Mouse (Mus musculus) liver, embryonic 13.5 days (tissue): ENCODE data around the gene Marc2. TPM values are rescaled to one million over a fixed set of nuclear protein-coding genes. Genes with fewer than 3 reads are reported as not detected.
A peak's percentile ranks its signal among the peaks of the same experiment; 100 is the strongest.

Source experiments
- ATAC-seq: fragments of 200-750 bp; cut with Nextera tagmentation; 2 replicates; pipeline ENCODE4 v1.8.0; 2017; ENCODE audit warnings: low read depth, mild to moderate bottlenecking, moderate number of reproducible peaks, moderate library complexity
- DNase-seq: peaks from one replicate; pipeline ENCODE4 v3.0.0; 2022
- H3K27ac ChIP-seq: fragments of 300-500 bp; sonication (generic); 2 replicates; pipeline ENCODE4 v1.5.1; 2015; ENCODE audit warnings: moderate library complexity, mild to moderate bottlenecking, inconsistent platforms
- H3K27me3 ChIP-seq: fragments of 300-500 bp; sonication (generic); 2 replicates; pipeline ENCODE4 v1.6.1; 2015; ENCODE audit warnings: mild to moderate bottlenecking, inconsistent platforms
- H3K36me3 ChIP-seq: fragments of 300-500 bp; sonication (generic); 2 replicates; pipeline ENCODE4 v1.6.1; 2015; ENCODE audit warnings: mild to moderate bottlenecking, inconsistent platforms
- H3K4me1 ChIP-seq: fragments of 300-500 bp; sonication (generic); replicated peaks from 2 replicates; pipeline ENCODE4 v1.6.1; 2015; ENCODE audit warnings: inconsistent platforms
- H3K4me2 ChIP-seq: fragments of 300-500 bp; sonication (generic); 2 replicates; pipeline ENCODE4 v1.6.1; 2015; ENCODE audit warnings: inconsistent platforms, mild to moderate bottlenecking, moderate library complexity
- H3K4me3 ChIP-seq: fragments of 300-500 bp; sonication (generic); replicated peaks from 2 replicates; pipeline ENCODE4 v1.5.1; 2015; ENCODE audit warnings: mild to moderate bottlenecking, inconsistent platforms
- H3K9ac ChIP-seq: fragments of 300-500 bp; sonication (generic); 2 replicates; pipeline ENCODE4 v1.6.1; 2015; ENCODE audit warnings: mild to moderate bottlenecking, inconsistent platforms
- H3K9me3 ChIP-seq: fragments of 300-500 bp; sonication (generic); replicated peaks from 2 replicates; pipeline ENCODE4 v1.6.1; 2016; ENCODE audit warnings: inconsistent platforms
- WGBS: fragments of 180-500 bp; shearing (Covaris S2); methylation state at CpG from one replicate; pipeline ENCODE4 v1.1.7; 2015; ENCODE audit not compliant: insufficient replicate concordance; 5-methylcytosine and 5-hydroxymethylcytosine counted together
- polyA plus RNA-seq: library from polyadenylated mRNA; unstranded; fragments of >200 nt; fragmentation: Nextera tagmentation; extraction: Ambion mirVana; gene quantifications from 2 replicates; pipeline ENCODE4 v1.2.1, GENCODE M21; 2015

Marc2 gene
- polyA plus RNA-seq, 1 experiment from 2014 or later = 189 TPM

DNA sequence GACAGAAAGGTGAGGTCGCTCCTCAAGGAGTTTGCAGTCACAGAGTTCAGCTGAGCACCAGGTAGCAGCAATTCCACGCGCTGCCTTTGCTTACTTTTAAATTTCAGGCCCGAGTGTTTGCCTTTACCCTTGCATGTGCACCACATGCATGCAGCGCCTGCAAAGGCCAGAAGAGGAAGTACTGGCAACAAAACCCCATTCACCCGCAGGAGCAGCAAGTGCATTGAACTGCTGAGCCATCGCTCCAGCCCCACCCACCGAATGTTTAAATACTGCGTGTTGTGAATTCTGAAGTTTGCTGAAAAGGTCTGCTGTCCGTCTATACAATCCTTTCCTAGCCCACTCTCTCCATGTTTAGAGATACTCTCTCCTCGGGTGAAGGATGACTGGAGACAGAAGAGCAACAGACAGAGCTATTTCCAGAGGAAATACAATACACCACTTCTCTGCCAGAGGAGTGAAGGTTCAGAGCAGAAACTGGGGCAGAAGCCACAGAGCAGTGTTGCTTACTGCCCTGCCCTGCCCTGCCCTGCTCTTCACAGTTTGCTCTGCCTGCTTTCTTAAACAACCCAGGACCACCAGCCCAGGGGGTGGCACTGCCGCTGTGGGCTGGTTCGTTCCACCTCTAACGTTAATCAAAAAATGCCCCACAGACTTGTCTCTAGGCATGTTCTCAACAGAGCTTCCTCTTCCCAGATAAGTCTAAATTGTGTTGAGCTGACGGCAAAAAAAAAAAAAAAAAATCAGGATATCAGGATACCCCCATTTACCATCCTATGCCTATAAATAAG, 38.4 kb downstream of the Marc2 start:
- no peak for DNase-seq
- peaks cover 24% of the 10 kb centered on the region for H3K4me1 ChIP-seq
- H3K27ac ChIP-seq = no peak overlapping the region; the same call in 1 of the 2 replicates
- H3K27me3 ChIP-seq = peaks cover 24% of the 10 kb centered on the region
- WGBS = 28% methylated on average over 15 of the region's 15 CpGs
- no peak overlapping the region for H3K4me3 ChIP-seq
- ATAC-seq = no peak
- no peaks in the 10 kb centered on the region for H3K9me3 ChIP-seq
- H3K9ac ChIP-seq = no peak overlapping the region
- H3K4me2 ChIP-seq = no peak overlapping the region
- H3K36me3 ChIP-seq = peaks cover 6% of the 10 kb centered on the region

DNA sequence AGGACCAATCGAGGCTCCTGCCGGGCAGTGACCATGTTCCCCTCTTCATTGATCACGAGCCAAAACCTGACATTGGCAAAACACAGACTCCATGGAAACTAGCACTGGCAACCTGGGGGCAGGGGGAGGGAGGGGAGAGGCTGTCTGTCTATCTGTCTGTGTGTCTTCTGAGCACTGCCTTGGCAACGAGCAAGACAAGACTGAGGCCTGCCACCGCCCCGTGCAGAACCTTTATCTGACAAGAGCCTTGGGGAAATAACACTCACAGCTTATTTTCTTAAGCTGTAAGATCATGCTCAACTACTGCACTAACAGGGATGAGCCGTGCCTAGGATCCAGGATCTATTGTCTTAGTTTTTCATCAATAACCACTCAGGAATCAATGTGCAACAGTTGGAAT, 39.1 kb downstream of the Marc2 start:
- ATAC-seq = no peak
- H3K9ac ChIP-seq = no peak overlapping the region
- no peak for DNase-seq

DNA sequence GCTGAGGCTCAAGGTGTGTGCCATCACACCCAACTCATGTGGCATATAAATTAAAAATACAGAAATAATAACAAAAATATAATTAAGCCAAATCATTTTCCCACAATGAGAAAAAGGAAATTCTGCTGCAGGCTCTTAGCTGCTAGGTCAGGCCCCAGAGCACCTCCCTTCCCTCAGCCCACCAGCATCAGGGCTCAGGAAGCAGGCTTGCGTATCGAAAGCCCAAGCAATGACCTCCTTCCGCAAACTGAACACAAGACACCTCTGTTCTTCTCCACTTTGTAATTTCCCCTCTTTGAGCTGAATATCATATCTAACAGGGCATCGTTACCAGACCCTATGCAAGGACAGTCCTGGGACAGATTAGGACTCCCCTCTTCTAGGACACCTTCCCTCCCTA, 40.5 kb downstream of the Marc2 start:
- Histone ChIP-seq H3K9me3 (no peaks in the 10 kb centered on the region), H3K36me3 (peaks cover 11% of the 10 kb centered on the region), H3K4me2 (no peak overlapping the region), H3K27ac (no peak overlapping the region), H3K27me3 (peaks cover 11% of the 10 kb centered on the region), H3K4me3 (no peak overlapping the region), H3K9ac (no peak overlapping the region), H3K4me1 (peaks cover 16% of the 10 kb centered on the region)
- ATAC-seq (no peak), DNase-seq (no peak)
- 72% methylated on average over 4 of the region's 4 CpGs for WGBS

More for the DNA sequence above, 39.1 kb downstream of the Marc2 start:
- Histone ChIP-seq H3K36me3 (no peaks in the 10 kb centered on the region; the same call in 1 of the 2 replicates), H3K27me3 (peaks cover 24% of the 10 kb centered on the region), H3K4me2 (no peak overlapping the region), H3K4me3 (no peak overlapping the region), H3K4me1 (peaks cover 19% of the 10 kb centered on the region), H3K27ac (no peak overlapping the region), H3K9me3 (no peaks in the 10 kb centered on the region)
- WGBS = 46% methylated on average over 7 of the region's 7 CpGs

DNA sequence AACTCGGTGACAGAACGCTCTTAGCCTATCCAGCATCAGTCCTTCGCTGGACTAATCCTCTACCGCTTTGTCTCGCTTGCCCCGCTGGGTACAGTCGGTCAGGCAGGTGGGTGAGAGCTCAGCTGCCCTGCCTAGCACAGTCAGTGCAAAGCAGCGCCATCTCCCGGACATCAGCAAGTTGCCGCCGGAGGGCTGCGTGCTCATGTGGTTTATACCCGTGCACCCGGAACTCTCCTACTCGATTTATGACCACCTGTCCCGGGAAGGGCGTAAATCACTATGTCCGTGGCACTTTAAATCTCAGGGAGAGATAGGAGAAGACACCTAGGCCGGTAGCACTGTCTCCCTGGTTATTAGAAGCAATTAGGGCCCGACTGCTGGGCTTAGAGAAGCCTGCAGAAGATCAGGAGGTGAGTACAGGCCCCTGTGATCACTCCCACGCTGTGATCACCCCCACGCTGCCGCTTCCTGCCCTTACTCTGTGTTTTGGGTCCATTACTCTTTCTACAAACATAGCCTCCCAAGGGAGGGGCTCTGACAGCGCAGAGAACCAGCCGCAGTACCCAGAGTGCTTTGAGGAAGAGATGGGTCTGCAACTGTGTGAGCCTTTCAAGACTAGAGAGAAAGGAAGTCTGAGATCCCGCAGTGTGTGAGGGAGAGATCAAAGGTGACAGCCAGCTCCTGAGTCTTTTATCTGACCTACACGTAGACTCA, 52.9 kb downstream of the Marc2 start:
- Histone ChIP-seq H3K27me3 (no peaks in the 10 kb centered on the region), H3K4me1 (0 out of 2 replicates have a peak, but pooled peaks cover 2% of the 10 kb centered on the region), H3K4me3 (no peak overlapping the region), H3K9ac (no peak overlapping the region), H3K9me3 (no peaks in the 10 kb centered on the region), H3K27ac (no peak overlapping the region), H3K4me2 (peak overlapping the region; percentile 25), H3K36me3 (no peaks in the 10 kb centered on the region; the same call in 1 of the 2 replicates)
- WGBS = 16% methylated on average over 27 of the region's 27 CpGs
- DNase-seq (peak; percentile 37), ATAC-seq (peak; percentile 66)

DNA sequence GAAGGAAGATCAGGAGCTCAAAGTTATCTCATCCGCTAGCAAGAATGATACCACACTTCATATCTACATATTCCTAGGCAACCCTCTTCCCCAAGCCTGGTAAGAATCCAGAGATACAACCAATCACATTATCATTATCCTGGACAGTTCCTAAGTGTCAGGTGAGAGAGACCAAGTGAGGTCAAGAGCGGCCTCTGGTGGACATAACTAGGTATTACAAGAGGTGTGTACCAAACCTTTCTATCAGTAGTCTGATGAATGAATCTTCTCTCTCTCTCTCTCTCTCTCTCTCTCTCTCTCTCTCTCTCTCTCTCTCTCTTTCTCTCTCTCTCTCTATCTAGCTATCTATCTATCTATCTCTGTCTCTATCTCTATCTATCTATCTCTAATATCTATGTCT, 55.1 kb downstream of the Marc2 start:
- no peak overlapping the region for H3K4me3 ChIP-seq
- 10% methylated on average over 2 of the region's 2 CpGs for WGBS
- DNase-seq (no peak), ATAC-seq (no peak)
- no peak overlapping the region for H3K9ac ChIP-seq
- no peaks in the 10 kb centered on the region for H3K9me3 ChIP-seq
- H3K27ac ChIP-seq = no peak overlapping the region
- H3K27me3 ChIP-seq = no peaks in the 10 kb centered on the region
- H3K36me3 ChIP-seq = no peaks in the 10 kb centered on the region; the same call in 1 of the 2 replicates
- H3K4me1 ChIP-seq = peaks cover 6% of the 10 kb centered on the region
- H3K4me2 ChIP-seq = no peak overlapping the region

DNA sequence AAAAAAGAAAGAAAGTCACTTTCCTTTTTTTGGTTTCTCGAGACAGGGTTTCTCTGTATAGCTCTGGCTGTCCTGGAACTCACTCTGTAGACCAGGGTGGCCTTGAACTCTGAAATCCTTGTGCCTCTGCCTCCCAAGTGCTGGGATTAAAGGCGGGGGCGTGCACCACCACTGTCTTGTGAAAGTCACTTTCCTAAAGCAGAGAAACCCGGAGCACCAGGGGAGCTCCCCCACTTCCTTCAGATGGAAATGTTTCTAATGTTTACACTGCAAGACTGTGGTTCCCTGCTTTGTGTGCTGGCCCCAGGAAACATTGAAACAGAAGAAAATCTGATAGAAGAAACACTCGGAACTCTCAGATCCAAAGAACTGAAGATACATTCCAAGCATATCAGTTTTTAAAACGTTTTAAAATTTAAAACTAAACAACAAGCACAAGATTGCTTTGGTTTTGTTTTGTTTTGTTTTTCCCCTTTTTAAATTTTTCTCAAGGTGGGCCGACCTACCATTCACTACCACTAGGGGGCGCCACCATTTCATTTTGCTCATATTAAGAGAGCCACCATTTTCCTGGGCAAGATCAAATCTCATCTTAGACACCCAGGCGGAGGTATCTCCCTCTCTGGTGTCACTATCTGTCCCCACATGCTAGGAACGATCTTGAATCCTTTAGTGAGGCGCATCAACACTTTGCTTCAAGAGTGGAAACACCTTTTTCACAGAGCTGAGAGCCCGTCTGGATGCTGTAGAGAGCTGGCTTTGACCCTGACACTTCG, 59.7 kb downstream of the Marc2 start:
- no peaks in the 10 kb centered on the region for H3K27me3 ChIP-seq
- H3K9me3 ChIP-seq = no peaks in the 10 kb centered on the region
- no peaks in the 10 kb centered on the region for H3K36me3 ChIP-seq
- no peak overlapping the region for H3K9ac ChIP-seq
- ATAC-seq (peak; percentile 70), DNase-seq (no peak)
- WGBS = 44% methylated on average over 13 of the region's 13 CpGs
- H3K27ac ChIP-seq = no peak overlapping the region
- H3K4me2 ChIP-seq = no peak overlapping the region
- H3K4me3 ChIP-seq = no peak overlapping the region
- H3K4me1 ChIP-seq = peaks cover 20% of the 10 kb centered on the region

DNA sequence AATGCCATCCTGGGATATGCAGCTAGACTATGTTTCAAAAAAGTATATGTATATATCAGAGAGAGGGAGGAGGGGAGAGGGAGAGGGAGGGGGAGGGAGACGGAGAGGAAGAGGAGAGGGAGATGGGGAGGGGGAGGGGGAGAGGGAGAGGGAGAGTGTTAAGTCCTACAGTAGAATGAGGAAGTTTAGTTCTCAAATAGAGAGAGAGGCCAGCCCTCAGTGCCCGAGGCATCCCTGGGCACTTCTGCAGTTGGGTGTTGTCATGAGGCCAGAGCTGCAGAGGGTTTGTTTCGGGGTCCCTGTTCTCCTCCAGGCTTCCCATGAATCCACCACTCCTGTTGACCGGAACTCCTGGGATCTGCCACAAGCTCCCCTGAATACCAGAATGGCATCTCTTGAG, 62.6 kb downstream of the Marc2 start:
- Histone ChIP-seq H3K36me3 (no peaks in the 10 kb centered on the region), H3K4me3 (no peak overlapping the region), H3K27ac (no peak overlapping the region), H3K4me1 (peaks cover 42% of the 10 kb centered on the region), H3K9me3 (no peaks in the 10 kb centered on the region), H3K4me2 (no peak overlapping the region), H3K9ac (no peak overlapping the region), H3K27me3 (no peaks in the 10 kb centered on the region)
- WGBS = 42% methylated on average over 4 of the region's 4 CpGs
- no peak for DNase-seq
- ATAC-seq = no peak

DNA sequence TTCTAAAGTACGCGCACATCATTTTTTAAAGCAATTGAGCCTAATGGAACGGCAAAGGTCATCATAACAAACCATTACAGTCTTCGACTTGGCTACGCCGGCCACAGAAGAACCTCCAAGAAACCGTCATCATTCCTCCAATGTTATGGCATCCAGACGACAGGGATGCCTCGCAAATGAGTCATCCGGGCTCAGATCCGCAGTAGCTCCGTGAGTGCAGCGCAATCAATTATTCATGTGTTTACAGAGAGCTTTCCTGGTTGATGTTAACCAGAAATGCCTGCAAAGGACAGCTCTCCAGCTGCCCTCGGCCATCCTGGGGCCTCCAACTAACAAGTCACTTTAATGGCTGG, 64.1 kb downstream of the Marc2 start:
- Histone ChIP-seq H3K4me3 (no peak overlapping the region), H3K4me1 (peaks cover 47% of the 10 kb centered on the region), H3K4me2 (no peak overlapping the region), H3K9me3 (no peaks in the 10 kb centered on the region), H3K27me3 (no peaks in the 10 kb centered on the region), H3K9ac (no peak overlapping the region), H3K36me3 (no peaks in the 10 kb centered on the region), H3K27ac (no peak overlapping the region)
- WGBS = 65% methylated on average over 14 of the region's 14 CpGs
- ATAC-seq (no peak), DNase-seq (no peak)

DNA sequence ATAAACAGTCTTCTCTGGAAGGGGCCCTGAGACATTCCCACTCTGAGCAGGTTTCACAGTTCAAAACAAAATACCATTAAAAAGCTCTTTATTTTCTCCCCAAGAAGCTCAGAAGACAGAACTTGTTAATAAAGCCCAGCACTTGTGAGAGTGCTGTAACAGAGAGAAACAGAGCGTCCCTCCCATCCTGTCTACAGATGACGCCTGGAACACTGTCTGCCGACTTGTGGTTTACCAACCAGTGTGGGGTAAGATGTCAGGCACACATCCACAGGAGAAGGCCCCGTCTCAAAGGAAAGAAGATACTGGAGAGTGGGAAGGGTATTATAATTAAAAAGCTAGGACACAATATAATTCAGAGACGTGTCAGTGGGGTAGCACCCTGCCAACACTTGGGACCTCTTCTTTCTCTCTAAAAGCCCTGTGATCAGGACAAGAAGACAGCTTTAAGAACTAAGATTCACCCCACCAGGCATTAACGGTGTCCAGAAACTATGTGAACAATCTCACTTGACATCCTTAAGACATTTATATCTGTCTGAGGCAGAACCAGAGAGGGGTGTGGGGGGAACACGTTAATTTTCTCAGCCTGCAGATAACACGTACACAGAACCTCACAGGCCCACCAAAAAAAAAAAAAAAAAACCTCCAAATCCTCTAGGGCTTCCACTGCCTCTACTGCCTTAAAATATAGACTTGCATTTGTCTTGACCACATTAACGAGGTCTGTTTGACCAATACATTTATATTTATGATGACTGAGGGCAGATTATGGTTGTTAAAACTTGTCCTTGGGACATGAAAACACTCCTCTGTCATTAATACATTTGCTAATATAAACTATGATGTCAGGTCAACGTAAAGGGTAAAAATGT, 64.7 kb downstream of the Marc2 start:
- Histone ChIP-seq H3K27me3 (no peaks in the 10 kb centered on the region), H3K27ac (peak overlapping the region; percentile 72), H3K9me3 (no peaks in the 10 kb centered on the region), H3K4me2 (peak overlapping the region; percentile 19), H3K4me1 (peaks cover 47% of the 10 kb centered on the region), H3K4me3 (no peak overlapping the region), H3K36me3 (no peaks in the 10 kb centered on the region), H3K9ac (no peak overlapping the region)
- 20% methylated on average over 10 of the region's 10 CpGs for WGBS
- no peak for DNase-seq
- peak; percentile 89 for ATAC-seq

DNA sequence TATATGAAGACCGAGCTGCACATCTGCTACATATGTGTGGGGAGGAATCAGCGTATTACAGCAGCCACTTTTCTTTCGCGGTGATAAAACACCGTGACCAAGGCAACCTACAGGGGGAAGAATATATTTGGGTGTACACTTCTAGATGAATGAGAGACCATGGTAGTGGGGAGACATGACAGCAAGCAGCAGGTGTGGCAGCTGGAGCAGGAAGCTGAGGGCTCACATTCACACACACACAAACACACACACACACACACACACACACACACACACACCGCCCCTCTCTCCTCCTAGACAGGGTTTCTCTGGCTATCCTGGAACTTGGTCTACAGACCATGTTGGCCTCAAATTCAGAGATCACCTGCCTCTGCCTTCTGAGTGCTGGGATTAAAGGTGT, 68.1 kb downstream of the Marc2 start:
- no peak for ATAC-seq
- Histone ChIP-seq H3K9ac (no peak overlapping the region), H3K27me3 (no peaks in the 10 kb centered on the region), H3K4me3 (no peak overlapping the region), H3K27ac (no peak overlapping the region), H3K4me1 (peaks cover 46% of the 10 kb centered on the region), H3K4me2 (no peak overlapping the region), H3K36me3 (no peaks in the 10 kb centered on the region), H3K9me3 (no peaks in the 10 kb centered on the region)
- 86% methylated on average over 6 of the region's 6 CpGs for WGBS
- no peak for DNase-seq
